Mouse (Mus musculus) E14TG2a.4 (cell line): ENCODE data around the gene Ccdc141.

Experiments used
- CTCF ChIP-seq: conservative IDR thresholded peaks from 2 replicates; pipeline ENCODE4 v1.5.1; 2014; ENCODE audit warnings: low read length
- POU5F1 ChIP-seq: IDR thresholded peaks from 2 replicates; pipeline ENCODE4 v1.6.1; 2014; ENCODE audit warnings: low read length, borderline replicate concordance

DNA sequence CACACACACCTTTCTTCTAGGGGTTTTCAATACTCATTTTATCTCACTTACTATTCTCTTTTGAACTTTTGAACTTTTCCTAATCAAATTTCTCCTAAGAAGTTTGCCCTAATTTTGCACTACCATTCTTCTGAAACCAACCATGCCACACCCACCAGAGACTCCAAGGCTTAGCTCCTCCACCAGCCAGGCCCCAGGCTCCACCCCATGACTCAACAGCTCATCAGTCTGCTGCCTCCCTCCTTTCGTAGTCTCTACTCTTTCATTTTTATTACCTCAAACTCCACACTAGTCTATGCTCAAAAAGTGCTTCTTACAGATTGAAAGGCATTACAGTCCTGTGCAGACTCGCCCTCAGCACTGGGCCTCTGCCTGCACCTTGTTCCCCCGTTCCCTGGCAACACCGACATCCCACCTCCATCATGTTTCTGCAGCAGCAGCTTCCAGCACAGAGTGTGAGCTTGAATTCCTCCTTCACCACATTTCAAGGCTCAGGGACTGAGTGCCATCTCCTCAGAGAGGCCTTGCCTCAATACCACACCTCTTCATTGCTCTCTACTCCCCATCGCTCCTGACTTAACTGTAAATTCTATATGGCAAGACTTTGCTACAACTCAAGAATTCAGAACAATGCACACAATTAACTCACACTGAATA is 30.6 kb upstream of the Ccdc141 start:
- TF ChIP-seq CTCF (no peak), POU5F1 (no peak)
